Mouse (Mus musculus): ENCODE results near the gene Sucnr1.

GRCm38 (mm10) chr3:60123859-60124794 is 42.5 kb downstream of the Sucnr1 start:
- TF ChIP-seq CTCF (IDR thresholded peaks at IDR 0.05; ENCODE audit: low read depth) = no peak
- TF ChIP-seq EP300 (IDR thresholded peaks at IDR 0.05; ENCODE audit: low read depth) = no peak
